Mouse (Mus musculus): ENCODE data around the gene BC005624. TPM values are rescaled to one million over a fixed set of nuclear protein-coding genes. Genes with fewer than 3 reads are reported as not detected.

Gene BC005624
- polyA plus RNA-seq, 1 experiment from 2014 or later = 53.5 TPM

GRCm38 (mm10) chr2:31017625-31018317 lies 35.8 kb upstream of the BC005624 start:
- Histone ChIP-seq H3K36me3 (ENCODE audit: control insufficient read depth, insufficient read depth, low read length) (peaks cover 18% of the 10 kb centered on the region), H3K4me1 (replicated peaks; ENCODE audit: control insufficient read depth, insufficient read depth, low read length) (no peaks in the 10 kb centered on the region), H3K27me3 (replicated peaks; ENCODE audit: control insufficient read depth, insufficient read depth, low read length) (no peaks in the 10 kb centered on the region), H3K9ac (ENCODE audit: low read depth, low read length) (no peak overlapping the region), H3K27ac (ENCODE audit: low read depth, low read length) (no peak overlapping the region), H3K9me3 (ENCODE audit: control insufficient read depth, low read length) (no peaks in the 10 kb centered on the region), H3K4me3 (ENCODE audit: low read depth, low read length) (no peak overlapping the region), H3K4me2 (no peak overlapping the region)
- ATAC-seq (replicated peaks; ENCODE audit: low FRiP score) = no peak
- 88% methylated on average over 18 of the region's 18 CpGs for WGBS
- DNase-seq (ENCODE audit: low spot score) = no peak

GRCm38 (mm10) chr2:31013371-31014120 lies 31.5 kb upstream of the BC005624 start:
- H3K9me3 ChIP-seq (ENCODE audit: control insufficient read depth, low read length) = no peaks in the 10 kb centered on the region
- ATAC-seq (replicated peaks; ENCODE audit: low FRiP score) = no peak
- no peak for DNase-seq (ENCODE audit: low spot score)
- no peak overlapping the region for H3K27ac ChIP-seq (ENCODE audit: low read depth, low read length)
- no peak overlapping the region for H3K4me2 ChIP-seq
- WGBS = 79% methylated on average over 14 of the region's 14 CpGs
- H3K4me3 ChIP-seq (ENCODE audit: low read depth, low read length) = no peak overlapping the region
- no peaks in the 10 kb centered on the region for H3K4me1 ChIP-seq (replicated peaks; ENCODE audit: control insufficient read depth, insufficient read depth, low read length)
- H3K9ac ChIP-seq (ENCODE audit: low read depth, low read length) = no peak overlapping the region
- H3K36me3 ChIP-seq (ENCODE audit: control insufficient read depth, insufficient read depth, low read length) = peaks cover 14% of the 10 kb centered on the region; the same call in 1 of the 2 replicates
- H3K27me3 ChIP-seq (replicated peaks; ENCODE audit: control insufficient read depth, insufficient read depth, low read length) = no peaks in the 10 kb centered on the region

GRCm38 (mm10) chr2:31007208-31007607 lies 25.2 kb upstream of the BC005624 start:
- DNase-seq (ENCODE audit: low spot score) (no peak), ATAC-seq (replicated peaks; ENCODE audit: low FRiP score) (no peak)
- Histone ChIP-seq H3K27me3 (replicated peaks; ENCODE audit: control insufficient read depth, insufficient read depth, low read length) (no peaks in the 10 kb centered on the region), H3K36me3 (ENCODE audit: control insufficient read depth, insufficient read depth, low read length) (0 out of 2 replicates have a peak, but pooled peaks cover 2% of the 10 kb centered on the region), H3K9ac (ENCODE audit: low read depth, low read length) (peak overlapping the region; percentile 61), H3K4me3 (ENCODE audit: low read depth, low read length) (no peak overlapping the region), H3K9me3 (ENCODE audit: control insufficient read depth, low read length) (no peaks in the 10 kb centered on the region), H3K4me1 (replicated peaks; ENCODE audit: control insufficient read depth, insufficient read depth, low read length) (peaks cover 26% of the 10 kb centered on the region), H3K4me2 (peak overlapping the region; percentile 74), H3K27ac (ENCODE audit: low read depth, low read length) (peak overlapping the region; percentile 90)
- 73% methylated on average over 5 of the region's 5 CpGs for WGBS

GRCm38 (mm10) chr2:31006434-31006833 lies 24.4 kb upstream of the BC005624 start:
- Histone ChIP-seq H3K36me3 (ENCODE audit: control insufficient read depth, insufficient read depth, low read length) (0 out of 2 replicates have a peak, but pooled peaks cover 2% of the 10 kb centered on the region), H3K4me2 (peak overlapping the region; percentile 74), H3K9ac (ENCODE audit: low read depth, low read length) (peak overlapping the region; percentile 61), H3K9me3 (ENCODE audit: control insufficient read depth, low read length) (no peaks in the 10 kb centered on the region), H3K27me3 (replicated peaks; ENCODE audit: control insufficient read depth, insufficient read depth, low read length) (no peaks in the 10 kb centered on the region), H3K4me1 (replicated peaks; ENCODE audit: control insufficient read depth, insufficient read depth, low read length) (peaks cover 26% of the 10 kb centered on the region), H3K4me3 (ENCODE audit: low read depth, low read length) (peak overlapping the region; percentile 45), H3K27ac (ENCODE audit: low read depth, low read length) (peak overlapping the region; percentile 90)
- WGBS = 31% methylated on average over 5 of the region's 5 CpGs
- DNase-seq (ENCODE audit: low spot score) = peak; percentile 59
- peak; percentile 93 for ATAC-seq (replicated peaks; ENCODE audit: low FRiP score)

- peak; percentile 70 for ATAC-seq (replicated peaks; ENCODE audit: low FRiP score)
- WGBS = 47% methylated on average over 2 of the region's 2 CpGs
- no peaks in the 10 kb centered on the region for H3K27me3 ChIP-seq (replicated peaks; ENCODE audit: control insufficient read depth, insufficient read depth, low read length)
- peak overlapping the region; percentile 45 for H3K4me3 ChIP-seq (ENCODE audit: low read depth, low read length)
- 0 out of 2 replicates have a peak, but pooled peaks cover 2% of the 10 kb centered on the region for H3K36me3 ChIP-seq (ENCODE audit: control insufficient read depth, insufficient read depth, low read length)
- peak overlapping the region; percentile 90 for H3K27ac ChIP-seq (ENCODE audit: low read depth, low read length)
- H3K9ac ChIP-seq (ENCODE audit: low read depth, low read length) = peak overlapping the region; percentile 61
- no peaks in the 10 kb centered on the region for H3K9me3 ChIP-seq (ENCODE audit: control insufficient read depth, low read length)
- no peak for DNase-seq (ENCODE audit: low spot score)
- peak overlapping the region; percentile 74 for H3K4me2 ChIP-seq
- peaks cover 26% of the 10 kb centered on the region for H3K4me1 ChIP-seq (replicated peaks; ENCODE audit: control insufficient read depth, insufficient read depth, low read length)
Observed at GRCm38 (mm10) chr2:31005453-31005852, 23.5 kb upstream of the BC005624 start.

GRCm38 (mm10) chr2:31002857-31003256 lies 20.9 kb upstream of the BC005624 start:
- H3K36me3 ChIP-seq (ENCODE audit: control insufficient read depth, insufficient read depth, low read length) = 0 out of 2 replicates have a peak, but pooled peaks cover 2% of the 10 kb centered on the region
- no peak for ATAC-seq (replicated peaks; ENCODE audit: low FRiP score)

GRCm38 (mm10) chr2:30998443-30999260 lies 16.7 kb upstream of the BC005624 start:
- no peaks in the 10 kb centered on the region for H3K9me3 ChIP-seq (ENCODE audit: control insufficient read depth, low read length)
- no peak overlapping the region for H3K4me3 ChIP-seq (ENCODE audit: low read depth, low read length)
- WGBS = 69% methylated on average over 8 of the region's 8 CpGs
- no peak overlapping the region for H3K4me2 ChIP-seq
- 0 out of 2 replicates have a peak, but pooled peaks cover 2% of the 10 kb centered on the region for H3K36me3 ChIP-seq (ENCODE audit: control insufficient read depth, insufficient read depth, low read length)
- DNase-seq (ENCODE audit: low spot score) (no peak), ATAC-seq (replicated peaks; ENCODE audit: low FRiP score) (no peak)
- H3K9ac ChIP-seq (ENCODE audit: low read depth, low read length) = no peak overlapping the region
- no peak overlapping the region for H3K27ac ChIP-seq (ENCODE audit: low read depth, low read length)
- H3K27me3 ChIP-seq (replicated peaks; ENCODE audit: control insufficient read depth, insufficient read depth, low read length) = no peaks in the 10 kb centered on the region
- H3K4me1 ChIP-seq (replicated peaks; ENCODE audit: control insufficient read depth, insufficient read depth, low read length) = no peaks in the 10 kb centered on the region; the same call in 1 of the 2 replicates

More at GRCm38 (mm10) chr2:31002857-31003256, 20.9 kb upstream of the BC005624 start:
- Histone ChIP-seq H3K9me3 (ENCODE audit: control insufficient read depth, low read length) (no peaks in the 10 kb centered on the region), H3K4me1 (replicated peaks; ENCODE audit: control insufficient read depth, insufficient read depth, low read length) (peaks cover 26% of the 10 kb centered on the region), H3K9ac (ENCODE audit: low read depth, low read length) (no peak overlapping the region), H3K4me3 (ENCODE audit: low read depth, low read length) (no peak overlapping the region), H3K27ac (ENCODE audit: low read depth, low read length) (no peak overlapping the region), H3K27me3 (replicated peaks; ENCODE audit: control insufficient read depth, insufficient read depth, low read length) (no peaks in the 10 kb centered on the region), H3K4me2 (no peak overlapping the region)
- DNase-seq (ENCODE audit: low spot score) = no peak
- WGBS = 91% methylated on average over 10 of the region's 10 CpGs

GRCm38 (mm10) chr2:30995432-30995996 lies 13.5 kb upstream of the BC005624 start:
- H3K27me3 ChIP-seq (replicated peaks; ENCODE audit: control insufficient read depth, insufficient read depth, low read length) = no peaks in the 10 kb centered on the region
- no peak overlapping the region for H3K4me2 ChIP-seq
- ATAC-seq (replicated peaks; ENCODE audit: low FRiP score) (no peak), DNase-seq (ENCODE audit: low spot score) (no peak)
- no peaks in the 10 kb centered on the region for H3K9me3 ChIP-seq (ENCODE audit: control insufficient read depth, low read length)
- H3K27ac ChIP-seq (ENCODE audit: low read depth, low read length) = no peak overlapping the region
- no peaks in the 10 kb centered on the region for H3K36me3 ChIP-seq (ENCODE audit: control insufficient read depth, insufficient read depth, low read length)
- no peak overlapping the region for H3K9ac ChIP-seq (ENCODE audit: low read depth, low read length)
- no peaks in the 10 kb centered on the region; the same call in 1 of the 2 replicates for H3K4me1 ChIP-seq (replicated peaks; ENCODE audit: control insufficient read depth, insufficient read depth, low read length)
- WGBS = 78% methylated on average over 11 of the region's 11 CpGs
- no peak overlapping the region for H3K4me3 ChIP-seq (ENCODE audit: low read depth, low read length)
